Mouse (Mus musculus): ENCODE results near the gene Ext2. TPM values are rescaled to one million over a fixed set of nuclear protein-coding genes. Genes with fewer than 3 reads are reported as not detected.

Ext2 gene
- polyA plus RNA-seq, 1 experiment from 2014 or later = 70.8 TPM

- Histone ChIP-seq H3K27me3 (ENCODE audit: control insufficient read depth, insufficient read depth, low read length) (no peaks in the 10 kb centered on the region), H3K4me3 (ENCODE audit: control insufficient read depth in 1 of 2, insufficient read depth in 1 of 2, low read depth in 1 of 2, low read length in 2 of 2) (no peak overlapping the region), H3K9ac (ENCODE audit: low read length) (no peak overlapping the region), H3K27ac (replicated peaks in 1 of 2; ENCODE audit: control insufficient read depth in 1 of 2, insufficient read depth in 1 of 2, low read depth in 2 of 2, low read length in 2 of 2) (no peak overlapping the region), H3K9me3 (ENCODE audit: control insufficient read depth, low read length) (no peaks in the 10 kb centered on the region), H3K36me3 (ENCODE audit: control insufficient read depth, insufficient read depth, low read length) (peaks cover 31% of the 10 kb centered on the region), H3K4me2 (ENCODE audit: low read length) (no peak overlapping the region), H3K4me1 (ENCODE audit: control insufficient read depth in 2 of 2, insufficient read depth in 2 of 2, low read length in 2 of 2) (peaks cover 2 to 5% of the 10 kb centered on the region in 2 experiments; a peak in 3 of 4 replicates)
- no peak for ATAC-seq (ENCODE audit: insufficient number of reproducible peaks, insufficient read depth, low FRiP score, low read depth)
- 87% methylated on average over 5 of the region's 5 CpGs for WGBS
These were observed 56.6 kb downstream of the Ext2 start for GRCm38 (mm10) chr2:93765721-93766120.

GRCm38 (mm10) chr2:93764211-93764610, 58.2 kb downstream of the Ext2 start:
- peaks cover 44% of the 10 kb centered on the region for H3K36me3 ChIP-seq (ENCODE audit: control insufficient read depth, insufficient read depth, low read length)
- H3K4me1 ChIP-seq (ENCODE audit: control insufficient read depth in 2 of 2, insufficient read depth in 2 of 2, low read length in 2 of 2) = no peaks in the 10 kb centered on the region
- H3K27ac ChIP-seq (replicated peaks in 1 of 2; ENCODE audit: control insufficient read depth in 1 of 2, insufficient read depth in 1 of 2, low read depth in 2 of 2, low read length in 2 of 2) = no peak overlapping the region
- 95% methylated on average over 3 of the region's 3 CpGs for WGBS
- H3K27me3 ChIP-seq (ENCODE audit: control insufficient read depth, insufficient read depth, low read length) = no peaks in the 10 kb centered on the region
- H3K4me3 ChIP-seq (ENCODE audit: control insufficient read depth in 1 of 2, insufficient read depth in 1 of 2, low read depth in 1 of 2, low read length in 2 of 2) = no peak overlapping the region
- no peaks in the 10 kb centered on the region for H3K9me3 ChIP-seq (ENCODE audit: control insufficient read depth, low read length)
- no peak overlapping the region for H3K4me2 ChIP-seq (ENCODE audit: low read length)
- ATAC-seq (ENCODE audit: insufficient number of reproducible peaks, insufficient read depth, low FRiP score, low read depth) = no peak
- H3K9ac ChIP-seq (ENCODE audit: low read length) = no peak overlapping the region

GRCm38 (mm10) chr2:93760389-93760788, 62.0 kb downstream of the Ext2 start:
- ATAC-seq (ENCODE audit: insufficient number of reproducible peaks, insufficient read depth, low FRiP score, low read depth) = no peak
- Histone ChIP-seq H3K4me1 (ENCODE audit: control insufficient read depth in 2 of 2, insufficient read depth in 2 of 2, low read length in 2 of 2) (peaks cover 2 to 3% of the 10 kb centered on the region in 2 experiments), H3K4me3 (ENCODE audit: control insufficient read depth in 1 of 2, insufficient read depth in 1 of 2, low read depth in 1 of 2, low read length in 2 of 2) (no peak overlapping the region), H3K27ac (replicated peaks in 1 of 2; ENCODE audit: control insufficient read depth in 1 of 2, insufficient read depth in 1 of 2, low read depth in 2 of 2, low read length in 2 of 2) (no peak overlapping the region), H3K9ac (ENCODE audit: low read length) (no peak overlapping the region), H3K9me3 (ENCODE audit: control insufficient read depth, low read length) (no peaks in the 10 kb centered on the region), H3K4me2 (ENCODE audit: low read length) (no peak overlapping the region), H3K36me3 (ENCODE audit: control insufficient read depth, insufficient read depth, low read length) (peaks cover 32% of the 10 kb centered on the region), H3K27me3 (ENCODE audit: control insufficient read depth, insufficient read depth, low read length) (no peaks in the 10 kb centered on the region)
- 91% methylated on average over 3 of the region's 3 CpGs for WGBS

DNA sequence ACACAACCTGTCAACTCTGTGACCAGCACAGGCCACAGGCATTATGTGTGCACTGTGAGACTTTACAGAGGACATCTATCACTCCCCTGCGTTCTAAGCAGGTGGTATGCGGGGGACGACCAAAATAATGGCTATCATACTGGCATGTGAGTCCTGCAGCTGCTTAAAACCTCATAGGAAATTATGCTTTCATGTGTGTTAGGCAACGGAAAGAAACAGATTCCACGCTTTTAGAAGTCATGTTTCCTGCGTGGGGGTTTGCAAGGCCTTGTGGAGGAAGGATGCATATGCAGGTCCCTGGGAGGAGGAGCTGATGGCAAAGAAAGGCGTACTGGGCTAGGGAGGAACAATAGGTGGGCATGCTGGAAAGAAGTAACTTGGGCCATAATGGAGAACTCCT, 63.2 kb downstream of the Ext2 start:
- 63% methylated on average over 7 of the region's 7 CpGs for WGBS
- Histone ChIP-seq H3K4me1 (ENCODE audit: control insufficient read depth in 2 of 2, insufficient read depth in 2 of 2, low read length in 2 of 2) (peaks cover 6 to 7% of the 10 kb centered on the region in 2 experiments), H3K9me3 (ENCODE audit: control insufficient read depth, low read length) (no peaks in the 10 kb centered on the region), H3K27ac (replicated peaks in 1 of 2; ENCODE audit: control insufficient read depth in 1 of 2, insufficient read depth in 1 of 2, low read depth in 2 of 2, low read length in 2 of 2) (no peak overlapping the region), H3K9ac (ENCODE audit: low read length) (no peak overlapping the region), H3K4me3 (ENCODE audit: control insufficient read depth in 1 of 2, insufficient read depth in 1 of 2, low read depth in 1 of 2, low read length in 2 of 2) (no peak overlapping the region), H3K36me3 (ENCODE audit: control insufficient read depth, insufficient read depth, low read length) (peaks cover 32% of the 10 kb centered on the region), H3K4me2 (ENCODE audit: low read length) (no peak overlapping the region), H3K27me3 (ENCODE audit: control insufficient read depth, insufficient read depth, low read length) (no peaks in the 10 kb centered on the region)
- ATAC-seq (ENCODE audit: insufficient number of reproducible peaks, insufficient read depth, low FRiP score, low read depth) = no peak

DNA sequence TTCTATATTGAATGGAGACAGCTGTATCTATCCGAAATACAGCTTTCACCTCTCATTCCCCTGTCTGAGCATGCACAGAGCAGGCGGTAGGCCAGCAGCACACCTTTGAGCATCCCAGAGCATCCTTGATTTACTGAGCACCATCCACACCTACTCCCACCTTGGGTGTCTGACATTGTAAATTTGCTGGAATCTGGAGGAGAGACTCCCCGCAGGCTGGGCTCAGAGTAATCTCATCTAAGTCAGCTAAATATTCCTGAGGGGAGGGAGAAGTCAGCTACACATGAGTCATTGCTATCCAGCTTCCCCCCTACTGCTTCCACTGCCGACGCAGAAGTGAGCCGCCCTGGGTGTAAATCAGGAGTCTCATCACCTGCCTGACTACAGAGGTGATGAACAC, 64.1 kb downstream of the Ext2 start:
- WGBS = 50% methylated on average over 6 of the region's 6 CpGs
- ATAC-seq (ENCODE audit: insufficient number of reproducible peaks, insufficient read depth, low FRiP score, low read depth) = no peak
- H3K9me3 ChIP-seq (ENCODE audit: control insufficient read depth, low read length) = no peaks in the 10 kb centered on the region
- no peak overlapping the region for H3K4me3 ChIP-seq (ENCODE audit: control insufficient read depth in 1 of 2, insufficient read depth in 1 of 2, low read depth in 1 of 2, low read length in 2 of 2)
- no peak overlapping the region for H3K27ac ChIP-seq (replicated peaks in 1 of 2; ENCODE audit: control insufficient read depth in 1 of 2, insufficient read depth in 1 of 2, low read depth in 2 of 2, low read length in 2 of 2)
- no peaks in the 10 kb centered on the region for H3K27me3 ChIP-seq (ENCODE audit: control insufficient read depth, insufficient read depth, low read length)
- peaks cover 6 to 7% of the 10 kb centered on the region in 2 experiments for H3K4me1 ChIP-seq (ENCODE audit: control insufficient read depth in 2 of 2, insufficient read depth in 2 of 2, low read length in 2 of 2)
- peaks cover 32% of the 10 kb centered on the region for H3K36me3 ChIP-seq (ENCODE audit: control insufficient read depth, insufficient read depth, low read length)
- no peak overlapping the region for H3K9ac ChIP-seq (ENCODE audit: low read length)
- no peak overlapping the region for H3K4me2 ChIP-seq (ENCODE audit: low read length)

DNA sequence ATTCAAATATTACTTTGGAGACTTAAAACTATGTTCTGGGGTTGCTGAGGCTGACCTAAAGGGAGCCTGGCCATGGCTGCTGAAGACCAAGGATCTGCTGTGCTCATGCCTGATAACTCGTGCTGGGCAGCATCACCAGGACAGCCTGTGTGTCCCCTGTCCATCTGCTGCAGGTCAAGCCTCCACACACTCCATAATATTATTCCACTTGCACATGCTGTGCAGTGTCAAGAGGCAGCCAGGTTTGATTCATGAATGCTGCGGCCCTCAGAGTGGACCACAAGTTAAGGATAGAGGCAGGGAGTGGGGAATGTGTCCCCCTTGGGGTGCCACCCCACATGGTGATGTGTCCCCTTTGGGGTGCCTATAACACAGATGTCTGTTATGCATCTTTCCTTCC, 68.0 kb downstream of the Ext2 start:
- 75% methylated on average over 2 of the region's 2 CpGs for WGBS
- Histone ChIP-seq H3K9me3 (ENCODE audit: control insufficient read depth, low read length) (no peaks in the 10 kb centered on the region), H3K27ac (replicated peaks in 1 of 2; ENCODE audit: control insufficient read depth in 1 of 2, insufficient read depth in 1 of 2, low read depth in 2 of 2, low read length in 2 of 2) (no peak overlapping the region), H3K4me3 (ENCODE audit: control insufficient read depth in 1 of 2, insufficient read depth in 1 of 2, low read depth in 1 of 2, low read length in 2 of 2) (no peak overlapping the region), H3K27me3 (ENCODE audit: control insufficient read depth, insufficient read depth, low read length) (no peaks in the 10 kb centered on the region), H3K4me1 (ENCODE audit: control insufficient read depth in 2 of 2, insufficient read depth in 2 of 2, low read length in 2 of 2) (peaks cover 9 to 11% of the 10 kb centered on the region in 2 experiments), H3K4me2 (ENCODE audit: low read length) (no peak overlapping the region), H3K36me3 (ENCODE audit: control insufficient read depth, insufficient read depth, low read length) (peaks cover 2% of the 10 kb centered on the region; the same call in 1 of the 2 replicates), H3K9ac (ENCODE audit: low read length) (no peak overlapping the region)
- ATAC-seq (ENCODE audit: insufficient number of reproducible peaks, insufficient read depth, low FRiP score, low read depth) = no peak

DNA sequence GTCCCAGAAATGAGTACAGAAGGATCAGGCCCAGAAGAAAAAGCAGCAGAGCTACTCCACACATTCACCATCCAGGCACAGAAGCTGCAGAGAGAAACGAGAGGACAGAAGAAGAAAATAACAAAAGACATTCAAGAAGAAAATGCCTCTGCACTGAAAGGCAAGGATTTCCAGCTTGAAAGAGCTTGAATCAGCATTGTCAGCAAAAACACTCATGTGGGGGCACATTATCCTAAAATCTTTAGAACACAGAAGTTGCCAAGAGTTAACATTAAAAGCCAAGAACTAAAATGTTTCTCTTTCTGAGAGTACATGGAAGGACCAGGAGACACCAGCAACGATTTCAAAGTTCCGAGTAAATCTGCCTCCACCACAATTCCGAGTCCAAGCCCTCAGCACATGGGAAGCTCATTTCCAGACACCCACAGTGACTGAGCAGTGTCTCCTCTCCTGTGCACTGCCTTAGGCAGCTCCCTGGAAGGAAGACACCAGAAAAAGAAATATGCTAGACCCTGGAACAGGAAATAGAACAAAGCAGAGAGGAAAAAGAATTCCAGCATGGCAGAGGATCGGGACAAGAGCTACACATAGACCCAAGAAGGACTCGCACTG, 69.1 kb downstream of the Ext2 start:
- WGBS = 77% methylated on average over 6 of the region's 6 CpGs
- Histone ChIP-seq H3K9me3 (ENCODE audit: control insufficient read depth, low read length) (no peaks in the 10 kb centered on the region), H3K27me3 (ENCODE audit: control insufficient read depth, insufficient read depth, low read length) (no peaks in the 10 kb centered on the region), H3K4me3 (ENCODE audit: control insufficient read depth in 1 of 2, insufficient read depth in 1 of 2, low read depth in 1 of 2, low read length in 2 of 2) (no peak overlapping the region), H3K4me1 (ENCODE audit: control insufficient read depth in 2 of 2, insufficient read depth in 2 of 2, low read length in 2 of 2) (peaks cover 9 to 11% of the 10 kb centered on the region in 2 experiments), H3K36me3 (ENCODE audit: control insufficient read depth, insufficient read depth, low read length) (no peaks in the 10 kb centered on the region), H3K4me2 (ENCODE audit: low read length) (no peak overlapping the region), H3K9ac (ENCODE audit: low read length) (no peak overlapping the region), H3K27ac (replicated peaks in 1 of 2; ENCODE audit: control insufficient read depth in 1 of 2, insufficient read depth in 1 of 2, low read depth in 2 of 2, low read length in 2 of 2) (no peak overlapping the region)
- ATAC-seq (ENCODE audit: insufficient number of reproducible peaks, insufficient read depth, low FRiP score, low read depth) = no peak

DNA sequence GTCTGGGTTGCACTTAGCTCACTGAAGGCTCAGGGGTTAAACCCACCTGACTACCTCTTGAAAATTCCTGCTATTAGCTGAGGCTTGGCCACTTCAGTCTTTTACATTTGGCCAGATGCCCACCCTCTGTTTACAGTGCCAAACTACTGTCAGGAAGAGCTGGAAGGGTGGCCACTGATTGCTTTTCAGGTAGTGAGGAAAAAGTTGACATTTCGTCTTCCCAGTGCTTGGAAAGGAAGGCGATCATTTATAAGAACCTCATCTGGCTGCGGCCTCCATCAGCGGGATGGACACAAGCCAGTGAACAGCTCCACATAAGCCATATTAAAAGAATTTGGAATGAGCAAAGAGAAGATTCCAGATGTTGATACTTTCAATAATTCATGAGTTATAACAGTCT, 72.7 kb downstream of the Ext2 start:
- no peaks in the 10 kb centered on the region for H3K36me3 ChIP-seq (ENCODE audit: control insufficient read depth, insufficient read depth, low read length)
- H3K4me3 ChIP-seq (ENCODE audit: control insufficient read depth in 1 of 2, insufficient read depth in 1 of 2, low read depth in 1 of 2, low read length in 2 of 2) = no peak overlapping the region
- H3K9me3 ChIP-seq (ENCODE audit: control insufficient read depth, low read length) = no peaks in the 10 kb centered on the region
- H3K27ac ChIP-seq (replicated peaks in 1 of 2; ENCODE audit: control insufficient read depth in 1 of 2, insufficient read depth in 1 of 2, low read depth in 2 of 2, low read length in 2 of 2) = no peak overlapping the region
- no peak overlapping the region for H3K4me2 ChIP-seq (ENCODE audit: low read length)
- peaks cover 7 to 11% of the 10 kb centered on the region in 2 experiments for H3K4me1 ChIP-seq (ENCODE audit: control insufficient read depth in 2 of 2, insufficient read depth in 2 of 2, low read length in 2 of 2)
- no peaks in the 10 kb centered on the region for H3K27me3 ChIP-seq (ENCODE audit: control insufficient read depth, insufficient read depth, low read length)
- ATAC-seq (ENCODE audit: insufficient number of reproducible peaks, insufficient read depth, low FRiP score, low read depth) = no peak
- H3K9ac ChIP-seq (ENCODE audit: low read length) = no peak overlapping the region
- 82% methylated on average over 4 of the region's 4 CpGs for WGBS
